Mouse (Mus musculus) intestine, embryonic 16.5 days (tissue): ENCODE data around the gene Cfb. TPM values are rescaled to one million over a fixed set of nuclear protein-coding genes. Genes with fewer than 3 reads are reported as not detected.

ENCODE experiments used
- ATAC-seq: fragments of 200-750 bp; cut with Nextera tagmentation; 2 replicates; pipeline ENCODE4 v1.8.0; 2017; ENCODE audit warnings: moderate TSS enrichment, moderate library complexity
- H3K27ac ChIP-seq: fragments of 300-500 bp; sonication (generic); 2 replicates; pipeline ENCODE4 v1.5.1; 2014; ENCODE audit warnings: mild to moderate bottlenecking, low read length
- H3K27me3 ChIP-seq: fragments of 300-500 bp; sonication (generic); replicated peaks from 2 replicates; pipeline ENCODE4 v1.6.1; 2014; ENCODE audit warnings: low read length, control low read depth, mixed read lengths; ENCODE audit not compliant: control insufficient read depth, insufficient read depth
- H3K36me3 ChIP-seq: fragments of 300-500 bp; sonication (generic); 2 replicates; pipeline ENCODE4 v1.6.1; 2014; ENCODE audit warnings: low read length, control low read depth; ENCODE audit not compliant: control insufficient read depth, insufficient read depth
- H3K4me1 ChIP-seq: fragments of 300-500 bp; sonication (generic); 2 replicates; pipeline ENCODE4 v1.6.1; 2014; ENCODE audit warnings: low read length, control low read depth, mixed read lengths; ENCODE audit not compliant: control insufficient read depth, insufficient read depth
- H3K4me2 ChIP-seq: fragments of 300-500 bp; sonication (generic); 2 replicates; pipeline ENCODE4 v1.6.1; 2014; ENCODE audit warnings: low read depth, low read length, control low read depth
- H3K4me3 ChIP-seq: fragments of 300-500 bp; sonication (generic); 2 replicates; pipeline ENCODE4 v1.5.1; 2014; ENCODE audit warnings: mild to moderate bottlenecking, low read length
- H3K9ac ChIP-seq: fragments of 300-500 bp; sonication (generic); 2 replicates; pipeline ENCODE4 v1.6.1; 2014; ENCODE audit warnings: low read depth, low read length
- H3K9me3 ChIP-seq: fragments of 300-500 bp; sonication (generic); 2 replicates; pipeline ENCODE4 v1.6.1; 2016; ENCODE audit warnings: low read length, control low read depth; ENCODE audit not compliant: control insufficient read depth
- WGBS: fragments of 180-500 bp; shearing (Covaris S2); extraction: QIAGEN DNeasy Blood & Tissue Kit; methylation state at CpG from one replicate; pipeline ENCODE4 v1.1.7; 2014; 5-methylcytosine and 5-hydroxymethylcytosine counted together
- polyA plus RNA-seq: library from polyadenylated mRNA; unstranded; fragments of >200 nt; fragmentation: Nextera tagmentation; extraction: Ambion mirVana; gene quantifications from 2 replicates; pipeline ENCODE4 v1.2.1, GENCODE M21; 2015

The Cfb gene
- polyA plus RNA-seq, 1 experiment from 2014 or later: 95.8 TPM

DNA sequence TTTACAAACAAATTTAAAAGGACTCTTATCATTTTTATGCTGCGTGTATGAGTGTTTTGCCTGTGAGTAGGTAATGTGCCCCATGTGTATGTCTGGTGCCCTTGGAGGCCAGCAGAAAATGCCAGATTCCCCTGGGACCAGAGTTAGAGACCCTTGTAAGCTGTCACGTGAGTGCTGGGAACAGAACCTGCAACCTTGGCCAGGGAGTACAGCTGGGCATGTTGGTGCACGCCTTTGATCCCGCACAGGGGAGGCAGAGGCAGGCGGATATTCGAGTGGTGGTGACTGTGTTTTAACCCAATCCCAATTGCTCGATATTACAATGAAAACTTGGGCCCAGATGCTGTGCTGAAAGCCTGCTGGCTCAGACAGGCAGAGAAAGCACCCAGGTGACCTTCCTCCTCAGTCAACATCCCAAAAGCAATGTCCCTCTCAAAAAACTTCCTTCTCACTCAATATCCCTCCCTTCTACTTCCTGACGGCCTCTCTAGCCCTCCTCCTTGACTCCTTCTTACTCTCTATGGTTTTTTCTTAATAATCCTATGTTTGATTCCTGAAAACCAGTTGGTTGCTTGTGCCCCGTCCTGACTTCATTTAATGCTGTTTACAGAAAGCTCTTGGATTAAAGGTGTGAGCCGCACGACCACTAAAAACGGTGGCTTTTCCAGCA is 27.9 kb upstream of the Cfb start:
- no peak overlapping the region for H3K4me3 ChIP-seq
- no peaks in the 10 kb centered on the region for H3K9me3 ChIP-seq
- H3K9ac ChIP-seq: no peak overlapping the region
- no peaks in the 10 kb centered on the region for H3K36me3 ChIP-seq
- no peak overlapping the region for H3K4me2 ChIP-seq
- no peak for ATAC-seq
- H3K27ac ChIP-seq: no peak overlapping the region
- WGBS: 87% methylated on average over 12 of the region's 12 CpGs
- no peaks in the 10 kb centered on the region for H3K27me3 ChIP-seq
- H3K4me1 ChIP-seq: peaks cover 9% of the 10 kb centered on the region

DNA sequence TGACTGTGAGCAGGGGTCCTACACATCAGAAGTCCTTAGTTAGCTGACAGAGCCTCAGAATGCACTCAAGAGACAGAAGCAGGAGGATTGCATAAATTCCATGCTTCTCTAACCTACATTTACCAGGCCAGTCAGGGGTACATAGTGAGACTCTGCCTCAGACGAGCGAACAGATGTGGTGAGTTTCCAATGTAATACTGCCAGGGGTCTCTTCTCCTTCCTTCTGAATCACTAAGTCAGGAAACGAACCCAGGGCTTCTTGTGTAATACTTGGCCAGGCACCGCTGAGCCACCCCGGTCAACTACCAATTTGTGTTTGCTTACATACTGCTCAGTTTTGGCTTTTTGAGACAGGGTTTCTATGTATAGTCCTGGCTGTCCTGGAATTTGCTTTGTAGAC is 25.6 kb upstream of the Cfb start:
- no peaks in the 10 kb centered on the region for H3K4me1 ChIP-seq
- no peak for ATAC-seq
- H3K4me3 ChIP-seq: no peak overlapping the region
- no peaks in the 10 kb centered on the region for H3K27me3 ChIP-seq
- H3K36me3 ChIP-seq: no peaks in the 10 kb centered on the region
- no peak overlapping the region for H3K27ac ChIP-seq
- no peak overlapping the region for H3K9ac ChIP-seq
- 85% methylated on average over 5 of the region's 5 CpGs for WGBS
- H3K9me3 ChIP-seq: no peaks in the 10 kb centered on the region
- no peak overlapping the region for H3K4me2 ChIP-seq

DNA sequence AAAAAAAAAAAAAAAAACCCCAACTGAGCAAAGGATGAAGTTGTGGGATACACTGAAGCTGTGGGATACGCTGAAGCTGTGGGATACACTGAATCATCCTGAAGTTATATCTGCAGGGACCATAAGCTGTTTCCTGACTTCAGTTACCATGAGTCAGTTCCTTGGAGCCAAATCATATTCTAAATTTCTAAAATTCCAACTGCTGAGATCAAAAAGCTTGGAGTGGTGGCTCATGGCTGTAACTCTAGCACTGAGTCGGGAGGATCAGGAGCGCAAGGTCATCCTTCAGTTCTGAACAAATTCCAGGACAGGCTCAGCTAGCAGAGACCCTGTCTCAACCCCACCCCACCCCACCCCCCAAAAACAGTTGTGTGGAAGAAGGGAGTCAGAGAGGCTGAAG is 23.3 kb upstream of the Cfb start:
- H3K4me2 ChIP-seq: no peak overlapping the region
- no peaks in the 10 kb centered on the region for H3K36me3 ChIP-seq
- ATAC-seq: no peak
- H3K9ac ChIP-seq: no peak overlapping the region
- H3K27ac ChIP-seq: no peak overlapping the region
- H3K4me1 ChIP-seq: 0 out of 2 replicates have a peak, but pooled peaks cover 2% of the 10 kb centered on the region
- H3K9me3 ChIP-seq: no peaks in the 10 kb centered on the region
- H3K4me3 ChIP-seq: no peak overlapping the region
- 72% methylated on average over 3 of the region's 3 CpGs for WGBS
- no peaks in the 10 kb centered on the region; the same call in 1 of the 2 replicates for H3K27me3 ChIP-seq

DNA sequence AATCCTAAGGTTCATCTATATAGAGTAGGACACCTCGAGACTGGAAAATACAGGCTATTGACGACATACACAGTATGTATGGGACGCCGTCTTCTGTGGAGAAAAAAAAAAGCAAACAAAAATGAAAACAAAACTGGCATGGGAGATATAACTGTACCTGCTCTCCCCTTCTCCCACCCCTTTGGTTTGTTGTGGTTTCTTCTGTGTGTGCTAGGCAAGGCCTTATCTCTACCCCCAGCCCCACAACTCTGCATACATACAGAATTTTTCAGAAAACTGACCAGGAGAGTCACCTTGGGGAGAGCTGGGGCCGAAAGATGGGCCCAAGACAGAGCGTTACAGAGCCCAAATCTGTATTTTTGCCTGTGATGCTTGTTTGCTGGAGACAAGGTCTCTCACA is 22.4 kb upstream of the Cfb start:
- Histone ChIP-seq H3K9me3 (no peaks in the 10 kb centered on the region), H3K4me1 (0 out of 2 replicates have a peak, but pooled peaks cover 2% of the 10 kb centered on the region), H3K36me3 (no peaks in the 10 kb centered on the region), H3K4me2 (no peak overlapping the region), H3K9ac (no peak overlapping the region), H3K27me3 (no peaks in the 10 kb centered on the region; the same call in 1 of the 2 replicates), H3K4me3 (no peak overlapping the region), H3K27ac (no peak overlapping the region)
- no peak for ATAC-seq
- 85% methylated on average over 6 of the region's 6 CpGs for WGBS

DNA sequence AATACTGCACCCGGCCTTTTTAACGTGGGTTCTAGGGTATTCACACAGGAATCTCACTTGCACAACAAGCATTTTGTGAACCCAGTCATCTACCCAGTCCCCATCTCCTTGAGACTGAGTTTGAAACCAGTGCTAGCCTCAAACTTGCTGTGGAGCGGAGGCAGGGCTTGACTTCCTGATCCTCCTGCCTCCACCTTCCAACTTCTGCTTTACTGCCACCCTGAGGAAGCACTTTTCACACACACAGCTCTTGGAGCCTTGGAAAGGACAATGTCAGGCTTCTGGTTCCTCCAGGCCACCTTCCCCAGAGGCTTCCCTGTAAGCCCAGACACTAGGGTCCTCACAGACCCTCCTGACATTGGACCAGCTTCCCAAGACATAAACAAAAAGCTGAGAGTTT is 21.0 kb upstream of the Cfb start:
- H3K27me3 ChIP-seq: no peaks in the 10 kb centered on the region; the same call in 1 of the 2 replicates
- no peak overlapping the region for H3K9ac ChIP-seq
- H3K4me1 ChIP-seq: 0 out of 2 replicates have a peak, but pooled peaks cover 2% of the 10 kb centered on the region
- 56% methylated on average over 3 of the region's 3 CpGs for WGBS
- no peak overlapping the region for H3K27ac ChIP-seq
- H3K36me3 ChIP-seq: no peaks in the 10 kb centered on the region
- H3K4me3 ChIP-seq: no peak overlapping the region
- H3K9me3 ChIP-seq: no peaks in the 10 kb centered on the region
- H3K4me2 ChIP-seq: no peak overlapping the region
- no peak for ATAC-seq

DNA sequence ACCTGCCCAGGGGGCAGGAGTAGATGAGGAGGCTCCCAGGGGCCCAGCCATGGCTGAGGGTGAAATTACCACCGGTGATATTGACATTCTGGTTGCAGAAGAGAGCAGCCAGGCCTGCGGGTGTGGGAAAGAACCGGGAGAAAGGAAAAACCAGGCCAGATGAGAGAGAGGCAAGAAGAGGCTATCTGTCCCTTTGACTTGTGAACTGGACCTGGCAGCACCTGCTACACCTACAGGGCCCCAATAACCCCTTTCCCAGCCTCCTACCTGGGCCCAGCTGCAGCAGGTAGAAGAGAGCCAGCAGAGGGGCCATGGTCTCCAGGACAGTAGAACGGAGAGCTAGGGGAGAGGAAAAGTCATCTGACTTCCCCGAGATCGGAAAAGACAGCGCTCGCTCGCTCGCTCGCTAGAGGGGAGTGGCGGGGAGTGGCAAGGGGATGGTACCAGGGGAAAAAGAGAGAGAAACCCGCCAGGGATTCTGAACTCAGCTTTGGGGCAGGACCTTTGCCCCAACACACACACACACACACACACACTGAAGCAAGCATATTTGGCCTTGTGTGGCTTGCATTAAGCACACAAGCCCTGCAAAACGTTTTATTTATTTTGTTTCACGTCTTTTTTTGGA is 19.5 kb upstream of the Cfb start, which contains the start of gene Gm20547:
Gene Gm20547, minus strand, starts transcription at position 360 of the 628 bp plus-strand sequence.
- Histone ChIP-seq H3K4me1 (0 out of 2 replicates have a peak, but pooled peaks cover 2% of the 10 kb centered on the region), H3K27ac (peak within 1 kb of the TSS; percentile 36), H3K9ac (peak within 1 kb of the TSS; percentile 49), H3K27me3 (no peaks in the 10 kb centered on the region; the same call in 1 of the 2 replicates), H3K4me2 (peak within 1 kb of the TSS; percentile 50), H3K36me3 (no peaks in the 10 kb centered on the region), H3K4me3 (peak within 1 kb of the TSS; percentile 35), H3K9me3 (no peaks in the 10 kb centered on the region)
- WGBS: 6% methylated on average over 15 of the region's 15 CpGs
- ATAC-seq: peak; percentile 69

DNA sequence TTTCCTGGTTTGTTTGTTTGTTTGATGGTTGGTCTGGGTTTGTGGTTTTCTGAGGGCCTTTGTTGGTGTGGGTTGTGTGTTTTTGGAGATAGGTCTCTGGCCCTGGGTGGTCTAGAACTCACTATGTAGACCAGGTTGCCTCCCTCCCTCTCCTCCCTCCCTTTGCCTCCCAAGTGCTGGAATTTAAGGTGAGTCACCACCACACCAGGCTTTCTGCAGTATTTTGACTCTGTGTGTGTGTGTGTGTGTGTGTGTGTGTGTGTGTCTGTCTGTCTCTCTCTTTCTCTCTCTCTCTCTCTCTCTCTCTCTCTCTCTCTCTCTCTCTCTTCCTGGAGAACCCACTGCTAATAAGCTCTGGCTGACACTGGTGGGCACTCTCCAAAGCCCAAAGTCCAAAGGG is 18.8 kb upstream of the Cfb start:
- H3K4me2 ChIP-seq: peak overlapping the region; percentile 50
- H3K36me3 ChIP-seq: no peaks in the 10 kb centered on the region
- peak; percentile 19; the same call in 1 of the 2 replicates for ATAC-seq
- peak overlapping the region; percentile 49 for H3K9ac ChIP-seq
- no peaks in the 10 kb centered on the region; the same call in 1 of the 2 replicates for H3K27me3 ChIP-seq
- H3K4me1 ChIP-seq: 0 out of 2 replicates have a peak, but pooled peaks cover 2% of the 10 kb centered on the region
- H3K27ac ChIP-seq: no peak overlapping the region
- H3K4me3 ChIP-seq: peak overlapping the region; percentile 35
- no peaks in the 10 kb centered on the region for H3K9me3 ChIP-seq

DNA sequence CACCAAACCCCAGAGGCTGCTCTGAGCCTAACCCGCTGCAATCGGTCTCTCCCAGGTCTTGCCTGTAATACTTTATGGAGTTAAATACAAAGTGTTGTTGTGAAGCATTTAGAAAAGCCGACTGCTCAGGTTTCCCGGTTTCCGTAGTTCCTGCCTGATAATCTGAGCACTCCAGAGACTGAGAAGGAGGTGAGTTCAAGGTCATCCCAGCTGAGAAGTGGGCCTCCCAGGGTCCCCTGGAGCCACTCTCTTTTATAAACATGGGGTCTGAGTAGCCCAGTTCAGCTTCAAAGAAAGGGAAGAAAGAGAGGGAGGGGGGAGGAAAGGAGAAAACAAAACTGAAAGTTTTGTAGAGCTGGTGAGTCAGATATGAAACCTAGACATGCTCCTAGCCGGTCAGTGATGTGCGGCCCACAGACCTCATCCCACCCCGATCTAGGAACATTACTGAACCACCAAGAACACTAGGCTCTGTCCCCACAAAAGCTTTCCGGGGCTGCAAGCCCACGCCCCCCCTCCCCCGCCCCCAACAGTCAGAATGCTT is 17.1 kb upstream of the Cfb start, which contains the start of gene Zbtb12:
Gene Zbtb12, plus strand, starts transcription at position 148 of the 544 bp plus-strand sequence.
- no peak for ATAC-seq
- Histone ChIP-seq H3K27ac (no peak within 1 kb of the TSS), H3K9ac (peak within 1 kb of the TSS; percentile 1; the same call in 1 of the 2 replicates), H3K36me3 (no peaks in the 10 kb centered on the region), H3K9me3 (no peaks in the 10 kb centered on the region), H3K4me1 (0 out of 2 replicates have a peak, but pooled peaks cover 2% of the 10 kb centered on the region), H3K27me3 (no peaks in the 10 kb centered on the region; the same call in 1 of the 2 replicates), H3K4me3 (no peak within 1 kb of the TSS), H3K4me2 (no peak within 1 kb of the TSS)
- 55% methylated on average over 11 of the region's 11 CpGs for WGBS

DNA sequence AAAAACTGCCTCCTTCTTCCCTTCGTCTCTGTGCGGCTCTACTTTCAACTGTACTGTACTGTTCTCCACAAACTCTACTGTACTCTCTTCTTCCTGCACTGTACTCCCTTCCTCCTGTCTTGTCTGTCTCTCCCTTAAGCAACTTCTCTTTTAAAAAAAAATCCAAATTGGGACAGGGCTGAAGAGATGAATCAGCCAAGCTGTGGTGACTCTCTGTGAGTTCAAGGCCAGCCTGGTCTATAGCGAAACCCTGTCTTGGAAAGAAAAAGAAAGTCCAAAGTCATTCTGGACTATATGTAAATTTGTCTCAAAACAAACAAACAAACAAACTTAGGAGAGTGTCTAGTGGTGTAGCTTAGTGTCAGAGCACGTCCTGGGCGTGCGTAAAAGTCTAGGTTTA is 12.0 kb upstream of the Cfb start:
- H3K27ac ChIP-seq: no peak overlapping the region
- WGBS: 86% methylated on average over 6 of the region's 6 CpGs
- H3K9ac ChIP-seq: no peak overlapping the region
- no peak overlapping the region for H3K4me3 ChIP-seq
- H3K4me1 ChIP-seq: no peaks in the 10 kb centered on the region
- no peak overlapping the region for H3K4me2 ChIP-seq
- no peaks in the 10 kb centered on the region for H3K27me3 ChIP-seq
- no peaks in the 10 kb centered on the region for H3K9me3 ChIP-seq
- no peak for ATAC-seq
- H3K36me3 ChIP-seq: no peaks in the 10 kb centered on the region
